Mouse (Mus musculus): ENCODE data around the gene Wdr60. TPM values are rescaled to one million over a fixed set of nuclear protein-coding genes. Genes with fewer than 3 reads are reported as not detected.

Wdr60 gene
- total RNA-seq, 2 experiments from 2014 or later: 15.4 to 23.8 TPM

DNA sequence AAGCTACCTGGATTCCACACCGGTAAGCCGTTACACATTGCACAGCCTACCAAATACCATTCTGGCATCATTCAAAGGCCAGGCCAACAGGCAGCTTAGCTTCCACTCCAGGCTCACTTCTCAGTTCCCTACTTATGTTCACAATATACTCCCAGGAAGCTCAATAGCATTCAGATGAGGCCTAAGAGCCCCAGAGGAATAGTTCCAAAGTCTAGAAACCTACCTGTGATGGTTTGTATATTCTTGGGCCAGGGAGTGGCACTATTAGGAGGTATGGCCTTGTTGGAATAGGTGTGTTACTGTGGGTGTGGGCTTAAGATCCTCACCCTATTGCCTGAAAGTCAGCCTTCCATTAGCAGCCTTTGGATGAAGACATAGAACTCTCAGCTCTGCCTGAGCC is 8.2 kb upstream of the Wdr60 start:
- no peak for DNase-seq (ENCODE audit: low spot score in 2 of 2)
- intact Hi-C loops (cut with DNase I): no loop called here

DNA sequence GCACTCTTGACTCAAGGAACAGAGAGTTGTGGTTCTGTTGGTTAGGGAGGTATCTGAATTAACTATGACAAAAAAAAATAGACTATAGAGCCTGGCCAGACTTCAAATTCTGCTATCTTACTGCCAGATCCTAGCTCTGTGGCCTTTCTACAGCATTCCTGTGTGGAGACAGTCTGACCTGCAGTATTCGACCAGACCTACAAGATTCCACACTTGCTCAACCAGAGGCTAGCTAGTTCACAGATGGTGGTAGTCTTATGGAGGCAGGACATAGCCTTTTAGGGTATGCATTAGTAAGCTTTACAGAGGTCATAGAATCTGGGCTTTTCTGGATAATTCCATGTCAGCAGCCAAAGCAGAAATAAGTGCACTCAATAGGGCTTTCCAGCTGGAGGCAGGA is 7.7 kb upstream of the Wdr60 start:
- intact Hi-C loops (cut with DNase I): no loop called here
- DNase-seq (ENCODE audit: low spot score in 2 of 2): no peak

DNA sequence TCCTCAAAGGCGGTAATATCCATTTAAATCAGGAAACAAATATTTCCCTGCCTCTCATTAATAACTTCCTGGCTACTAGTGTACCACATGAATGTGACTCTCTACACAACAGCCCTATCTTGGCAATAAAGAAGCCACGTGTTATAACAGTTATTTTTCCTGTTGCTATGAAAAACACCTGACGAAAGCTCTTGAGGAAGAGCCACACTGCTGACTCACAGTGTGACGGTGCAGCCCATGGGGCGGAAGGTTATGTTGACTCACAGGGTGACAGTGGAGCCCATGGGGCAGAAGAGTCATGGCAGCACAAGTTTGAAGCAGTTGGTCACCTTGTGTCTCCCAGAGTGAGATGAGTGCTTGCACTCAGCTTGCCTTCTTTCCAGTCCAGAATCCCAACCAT is 6.6 kb upstream of the Wdr60 start:
- DNase-seq (ENCODE audit: low spot score in 2 of 2): no peak
- intact Hi-C loops (cut with DNase I): no loop called here

DNA sequence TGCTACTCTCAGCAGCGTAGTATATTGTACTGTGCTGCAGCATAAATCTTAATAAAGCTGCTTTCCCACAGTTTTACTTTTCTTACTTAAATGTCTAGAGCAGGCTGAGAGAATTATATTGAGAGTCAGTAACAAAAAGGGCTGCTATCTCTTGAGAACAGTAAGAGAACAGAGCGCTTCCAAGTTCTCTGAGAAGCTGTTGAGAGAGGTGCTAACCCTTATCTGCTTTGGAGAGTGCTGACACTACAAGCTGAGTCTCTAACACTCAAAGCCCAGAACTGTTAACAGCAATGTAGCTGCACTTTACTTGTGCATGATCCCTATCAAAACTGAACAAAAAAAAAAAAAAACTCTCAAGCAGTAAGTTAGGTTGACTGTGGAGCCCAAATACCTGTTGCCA is 2.5 kb upstream of the Wdr60 start:
- intact Hi-C loops (cut with DNase I): no loop called here
- no peak for DNase-seq (ENCODE audit: low spot score in 2 of 2)

DNA sequence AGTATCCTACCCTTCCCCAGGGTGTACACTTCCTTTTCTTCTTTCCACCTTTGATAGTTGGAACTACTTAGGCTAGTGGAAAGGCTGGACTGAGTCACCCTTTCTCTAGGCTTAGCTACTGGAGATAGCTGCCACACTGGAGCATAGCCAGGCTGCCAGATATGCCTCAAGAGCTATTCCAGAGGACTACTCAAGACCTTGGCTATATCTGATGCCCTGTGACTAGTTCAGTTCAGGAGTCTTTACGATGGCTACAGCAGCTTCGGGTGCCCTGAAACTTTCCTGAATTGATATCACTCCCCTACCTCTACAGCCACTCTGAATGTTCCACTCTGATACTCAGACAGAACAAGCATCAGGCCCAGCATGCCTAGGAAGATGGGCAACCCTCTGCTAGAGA is 1.9 kb upstream of the Wdr60 start:
- no peak for DNase-seq (ENCODE audit: low spot score in 2 of 2)
- intact Hi-C loops (cut with DNase I): no loop called here

DNA sequence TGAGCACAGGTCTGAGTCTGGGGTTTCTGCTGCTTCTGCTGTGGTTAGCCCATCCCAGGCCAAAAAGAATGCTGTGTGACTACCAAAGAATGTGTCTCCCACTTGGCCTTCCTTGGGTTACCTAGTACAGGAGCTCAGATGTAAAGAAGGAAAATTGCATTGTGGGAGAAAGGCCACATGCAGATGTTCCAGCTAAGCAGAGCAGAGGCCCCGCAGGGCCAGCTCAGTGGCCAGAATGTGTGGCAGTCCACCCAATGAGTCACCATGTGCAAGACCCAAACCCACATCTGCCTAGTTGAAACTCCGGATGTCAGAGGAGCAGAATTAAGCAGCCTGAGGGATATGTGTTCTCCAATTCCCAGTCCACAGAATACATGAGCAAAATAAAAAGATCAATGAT is 4.5 kb downstream of the Wdr60 start:
- no peak for DNase-seq (ENCODE audit: low spot score in 2 of 2)
- intact Hi-C loops (cut with DNase I): no loop called here

DNA sequence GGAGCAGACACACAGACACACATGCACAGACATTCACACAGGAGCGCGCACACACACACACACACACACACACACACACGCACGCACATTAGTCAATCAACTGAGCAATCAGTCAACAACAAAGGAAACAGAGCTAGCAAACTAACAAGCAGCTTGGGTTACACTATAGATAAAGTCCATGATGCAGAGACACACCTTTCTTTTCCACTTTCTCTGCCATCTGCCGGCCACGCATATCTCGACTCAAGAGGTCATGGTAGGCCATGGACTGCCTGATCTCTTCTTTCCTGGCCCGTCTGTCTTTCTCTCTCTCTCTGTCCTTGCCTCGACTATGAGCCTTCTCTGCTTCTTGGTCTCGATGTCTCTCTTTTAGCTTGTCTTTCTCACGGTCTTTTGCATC is 7.2 kb downstream of the Wdr60 start:
- intact Hi-C loops (cut with DNase I): no loop called here
- DNase-seq (ENCODE audit: low spot score in 2 of 2): no peak

DNA sequence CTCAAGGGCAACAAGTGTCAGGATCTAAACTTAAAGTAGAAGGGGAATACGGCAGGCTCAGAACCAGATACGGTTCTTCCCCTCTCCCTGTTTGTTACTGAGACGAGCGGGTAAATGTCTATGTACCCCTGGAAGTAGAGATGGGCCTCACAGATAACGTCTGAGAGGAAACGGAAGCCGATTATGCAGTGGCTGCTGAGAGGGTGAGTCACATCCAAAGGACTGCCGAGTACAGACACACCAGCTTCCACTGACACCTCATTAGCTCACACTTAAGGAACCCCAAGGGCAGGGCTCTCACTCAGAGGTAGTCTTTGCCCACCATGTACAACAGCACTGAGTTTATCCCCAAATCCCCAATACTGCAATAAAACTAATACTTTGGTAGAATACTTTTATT is 8.2 kb downstream of the Wdr60 start:
- DNase-seq (ENCODE audit: low spot score in 2 of 2): no peak
- intact Hi-C loops (cut with DNase I): no loop called here

DNA sequence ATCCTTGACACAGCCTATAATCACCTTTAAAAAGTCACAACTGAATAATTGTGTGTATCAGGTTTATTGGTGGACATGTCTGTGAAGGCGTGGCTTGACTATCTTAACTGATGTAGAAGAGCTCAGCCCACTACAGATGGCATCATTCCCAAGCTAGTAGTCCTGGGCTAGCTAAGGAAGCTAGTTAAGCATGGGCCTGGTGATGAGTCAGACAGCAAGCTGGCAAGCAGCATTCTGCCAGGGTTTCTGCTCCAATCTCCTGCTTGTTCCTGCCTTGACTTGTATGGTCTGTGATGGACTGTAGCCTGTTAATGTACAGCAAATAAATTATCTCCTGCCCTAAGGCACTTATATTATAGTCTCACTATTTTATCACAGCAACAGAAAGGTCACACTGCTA is 18.2 kb downstream of the Wdr60 start:
- intact Hi-C loops (cut with DNase I): no loop called here
- DNase-seq (ENCODE audit: low spot score in 2 of 2): no peak

DNA sequence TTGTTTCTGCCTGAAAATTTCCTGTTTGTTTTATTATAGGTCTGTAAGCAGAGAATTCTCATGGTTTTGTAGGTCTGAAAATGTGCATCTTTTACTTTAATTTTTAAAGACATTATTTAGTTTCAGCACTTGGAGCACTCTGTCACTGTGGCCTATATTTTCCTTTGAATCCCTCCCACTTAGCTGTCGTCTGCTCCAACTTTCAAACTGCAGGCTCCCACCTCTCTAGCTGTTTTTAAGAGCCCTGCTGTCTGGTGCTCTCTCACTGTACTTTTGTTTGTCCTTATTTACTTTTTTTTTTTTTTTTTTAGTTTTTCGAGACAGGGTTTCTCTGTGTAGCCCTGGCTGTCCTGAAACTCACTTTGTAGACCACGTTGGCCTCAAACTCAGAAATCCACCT is 24.0 kb downstream of the Wdr60 start:
- intact Hi-C loops (cut with DNase I): no loop called here
- no peak for DNase-seq (ENCODE audit: low spot score in 2 of 2)

DNA sequence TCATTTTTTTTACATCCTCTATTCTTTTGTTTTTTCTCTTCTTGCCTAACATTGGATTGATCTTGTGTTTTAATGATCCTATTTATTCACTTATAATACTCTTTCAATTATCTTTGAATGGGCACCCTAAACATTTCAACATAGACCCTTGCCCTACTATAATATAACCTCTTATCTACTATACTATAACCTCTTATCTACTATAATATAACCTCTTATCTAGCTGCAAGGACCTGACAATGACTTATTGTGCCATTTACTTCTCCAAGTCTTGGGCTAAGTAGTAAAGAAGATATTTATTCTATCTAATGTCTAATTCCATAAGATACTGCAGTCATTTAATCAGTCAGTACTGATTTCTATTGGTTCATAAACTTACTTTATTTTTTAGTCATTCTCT is 24.5 kb downstream of the Wdr60 start:
- DNase-seq (ENCODE audit: low spot score in 2 of 2): no peak
- intact Hi-C loops (cut with DNase I): no loop called here

DNA sequence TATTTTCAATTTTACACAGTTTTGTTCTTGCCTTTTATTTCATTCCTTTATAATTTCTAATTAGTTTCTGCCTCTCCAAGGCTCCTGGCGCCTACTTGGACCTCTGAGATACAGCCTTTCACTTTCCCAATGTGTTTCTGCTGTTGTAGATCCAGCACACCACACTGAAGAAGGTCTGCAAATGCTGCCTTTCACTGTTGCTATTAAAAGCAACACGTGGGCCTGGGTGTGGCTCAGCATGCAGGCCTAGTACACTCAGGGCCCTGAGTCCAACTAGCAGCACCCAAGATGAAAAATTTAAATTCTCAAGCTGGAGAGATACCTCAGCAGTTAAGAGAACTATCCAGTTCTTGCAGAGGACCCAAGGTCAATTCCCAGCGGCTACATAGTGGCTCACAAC is 26.2 kb downstream of the Wdr60 start:
- no peak for DNase-seq (ENCODE audit: low spot score in 2 of 2)
- intact Hi-C loops (cut with DNase I): no loop called here

DNA sequence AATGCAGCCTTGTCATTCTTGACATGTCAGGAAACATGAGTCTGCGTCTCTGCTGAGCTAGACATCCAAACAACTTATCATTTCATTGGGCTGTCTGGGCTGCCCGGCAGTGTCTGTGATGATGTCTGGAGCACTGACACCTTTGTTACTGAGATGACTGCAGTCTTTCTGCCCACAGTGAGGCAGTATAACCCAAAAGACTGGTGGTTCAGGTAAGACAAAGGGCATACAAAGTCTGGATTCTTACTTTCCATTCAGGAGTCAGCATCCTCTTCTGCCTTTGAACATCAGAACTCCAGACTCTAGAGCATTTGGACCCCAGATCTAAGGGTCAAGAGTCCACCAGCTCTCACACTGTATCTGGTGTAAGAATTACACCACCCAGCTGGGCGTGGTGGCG is 27.5 kb downstream of the Wdr60 start:
- no peak for DNase-seq (ENCODE audit: low spot score in 2 of 2)
- intact Hi-C loops (cut with DNase I): no loop called here

DNA sequence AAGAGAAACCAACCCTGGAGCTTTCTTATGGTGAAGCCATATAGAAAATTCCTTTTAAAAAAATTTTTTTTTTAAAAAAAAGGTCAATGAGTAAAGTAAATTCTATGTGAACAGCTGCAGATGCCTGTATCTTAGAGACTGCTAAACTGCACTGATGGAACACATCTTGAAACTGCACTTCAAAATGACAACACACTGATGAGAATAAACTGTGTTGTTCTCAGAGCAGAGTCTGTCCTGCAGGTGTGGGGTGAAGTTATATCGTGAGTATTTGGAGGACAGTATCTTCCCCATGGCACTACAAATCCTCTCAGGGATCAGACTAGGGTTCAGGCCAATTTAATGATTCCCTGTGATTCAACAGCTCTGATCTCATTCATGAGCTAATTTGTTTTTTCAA is 30.8 kb downstream of the Wdr60 start:
- intact Hi-C loops (cut with DNase I): no loop called here
- no peak for DNase-seq (ENCODE audit: low spot score in 2 of 2)

DNA sequence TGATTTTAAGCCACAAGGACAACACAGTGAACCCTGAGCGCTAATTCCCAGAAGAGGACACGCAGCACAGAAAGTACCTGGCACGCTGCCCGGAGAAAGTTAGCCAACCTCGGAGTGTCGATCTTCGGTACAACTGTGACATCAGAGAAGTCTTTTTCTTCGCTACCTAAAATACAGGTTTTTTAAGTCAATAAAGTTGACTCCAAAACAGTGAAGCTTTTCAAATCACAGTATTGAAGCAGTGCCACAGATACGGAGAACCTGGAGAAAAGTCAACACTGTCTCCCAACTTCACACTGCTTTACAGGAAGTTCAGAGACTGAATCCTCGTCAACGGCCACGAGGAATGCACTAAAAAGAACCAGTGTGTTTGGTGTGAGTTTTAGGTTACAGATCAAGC is 31.2 kb downstream of the Wdr60 start:
- DNase-seq (ENCODE audit: low spot score in 2 of 2): no peak
- intact Hi-C loops (cut with DNase I): no loop called here

DNA sequence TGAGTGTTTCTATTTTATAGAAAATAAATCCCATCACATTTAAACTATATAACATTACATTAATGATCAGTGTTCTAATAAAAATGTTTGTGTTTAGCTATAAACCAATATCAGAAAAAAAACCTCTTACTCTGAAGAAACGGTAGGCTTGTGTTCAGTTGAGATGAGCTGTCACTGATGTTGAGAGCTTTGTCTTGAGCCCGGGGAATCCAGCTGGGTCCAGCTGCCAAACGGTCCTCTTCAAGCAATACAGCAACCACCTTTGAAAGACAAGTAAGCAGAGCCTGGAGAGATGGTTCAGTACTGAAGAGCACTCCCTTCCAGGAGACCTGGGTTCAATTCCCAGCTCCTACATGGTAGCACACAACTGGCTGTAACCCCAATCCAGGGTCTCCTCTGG is 33.4 kb downstream of the Wdr60 start:
- intact Hi-C loops (cut with DNase I): no loop called here
- DNase-seq (ENCODE audit: low spot score in 2 of 2): no peak

DNA sequence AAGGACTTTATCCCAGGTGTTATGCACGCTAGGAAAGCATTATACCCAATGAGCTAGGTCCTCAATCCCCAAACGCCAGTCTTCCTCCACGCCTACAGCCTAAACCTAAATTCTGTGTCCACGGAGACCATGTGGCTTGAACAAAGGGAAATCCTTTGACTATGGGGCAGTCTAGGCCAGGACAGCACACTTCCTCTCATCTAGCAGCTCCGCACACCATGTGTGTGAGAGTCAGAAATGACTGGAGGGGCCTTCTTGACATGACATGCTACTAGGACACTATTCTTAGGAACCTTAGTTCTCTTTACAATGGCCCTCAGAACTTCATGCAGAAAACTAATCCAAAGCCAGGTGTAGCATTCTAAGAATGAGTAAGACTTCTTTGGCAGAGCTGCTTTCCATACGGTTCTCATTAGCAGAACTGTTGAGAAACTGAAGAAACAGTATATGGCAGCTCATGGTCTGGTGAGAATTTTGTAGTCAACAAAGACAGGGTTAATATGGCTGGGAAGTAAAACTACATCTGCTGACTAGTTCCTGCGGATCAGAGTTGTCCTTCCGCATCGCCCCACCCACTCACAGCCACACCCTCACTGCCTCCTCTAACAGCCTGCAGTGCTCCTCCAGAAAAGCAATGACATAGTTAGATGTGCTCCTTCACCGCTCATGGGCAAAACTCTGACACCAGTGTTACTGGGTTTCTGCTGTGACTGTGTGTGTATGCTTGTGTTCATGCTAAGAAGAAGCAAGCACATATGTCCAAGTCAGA is 36.3 kb downstream of the Wdr60 start:
- intact Hi-C loops (cut with DNase I): no loop called here
- no peak for DNase-seq (ENCODE audit: low spot score in 2 of 2)

DNA sequence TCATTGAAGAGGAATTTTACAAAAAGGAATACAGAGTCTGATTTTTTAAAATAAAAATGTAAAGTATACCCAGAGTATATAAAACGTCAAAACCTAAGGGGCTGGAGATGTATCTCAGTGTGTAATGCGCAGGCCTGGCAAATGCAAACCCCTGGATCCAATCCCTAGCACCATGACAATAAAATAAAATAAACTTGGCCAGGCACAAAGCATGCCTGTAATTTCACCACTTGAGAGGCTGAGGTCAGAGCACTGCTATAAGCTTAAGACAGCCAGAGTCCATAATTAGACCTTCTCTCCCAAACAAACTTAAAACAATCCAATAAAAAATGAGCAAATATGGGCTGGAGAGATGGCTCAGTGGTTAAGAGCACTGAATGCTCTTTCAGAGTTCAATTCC is 39.7 kb downstream of the Wdr60 start:
- intact Hi-C loops (cut with DNase I): no loop called here
- no peak for DNase-seq (ENCODE audit: low spot score in 2 of 2)

DNA sequence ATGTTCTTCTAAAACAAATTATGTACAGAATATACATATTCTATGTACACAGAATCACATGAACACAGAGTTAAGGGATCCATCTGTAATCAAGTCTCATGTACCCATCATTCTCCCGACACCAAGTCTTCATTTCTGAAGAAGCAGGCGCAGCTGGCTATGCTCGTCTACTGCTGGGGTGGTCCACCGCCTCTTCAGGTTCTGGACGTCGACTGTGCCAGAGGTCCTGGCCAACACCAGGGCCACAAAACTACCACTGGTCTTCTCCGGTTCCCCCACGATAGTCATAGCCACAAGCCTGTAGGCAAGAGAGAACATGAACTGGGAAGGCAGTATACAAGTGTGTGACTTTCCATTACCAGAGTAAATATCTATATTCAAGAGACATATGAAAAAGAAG is 55.3 kb downstream of the Wdr60 start:
- intact Hi-C loops (cut with DNase I): no loop called here
- DNase-seq (ENCODE audit: low spot score in 2 of 2): no peak

DNA sequence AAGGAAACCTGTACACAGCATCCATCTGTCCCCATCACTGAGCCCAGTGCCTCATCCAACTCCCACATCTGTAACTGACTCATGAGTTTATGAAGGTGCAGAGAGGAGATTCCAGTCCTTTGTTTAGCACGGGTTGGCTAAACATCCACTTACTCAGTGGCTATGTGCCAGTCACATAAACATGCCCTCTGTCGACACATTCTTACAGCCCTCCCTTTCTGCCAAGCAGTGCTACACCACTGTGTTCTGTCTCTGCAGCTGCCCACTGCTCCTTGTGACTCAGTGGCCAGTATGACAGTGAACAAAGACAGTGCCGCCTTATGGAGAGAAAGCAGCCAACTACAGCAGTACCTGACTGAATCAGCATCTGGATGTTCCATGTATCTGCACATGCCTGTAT is 57.1 kb downstream of the Wdr60 start:
- intact Hi-C loops (cut with DNase I): no loop called here
- no peak for DNase-seq (ENCODE audit: low spot score in 2 of 2)

DNA sequence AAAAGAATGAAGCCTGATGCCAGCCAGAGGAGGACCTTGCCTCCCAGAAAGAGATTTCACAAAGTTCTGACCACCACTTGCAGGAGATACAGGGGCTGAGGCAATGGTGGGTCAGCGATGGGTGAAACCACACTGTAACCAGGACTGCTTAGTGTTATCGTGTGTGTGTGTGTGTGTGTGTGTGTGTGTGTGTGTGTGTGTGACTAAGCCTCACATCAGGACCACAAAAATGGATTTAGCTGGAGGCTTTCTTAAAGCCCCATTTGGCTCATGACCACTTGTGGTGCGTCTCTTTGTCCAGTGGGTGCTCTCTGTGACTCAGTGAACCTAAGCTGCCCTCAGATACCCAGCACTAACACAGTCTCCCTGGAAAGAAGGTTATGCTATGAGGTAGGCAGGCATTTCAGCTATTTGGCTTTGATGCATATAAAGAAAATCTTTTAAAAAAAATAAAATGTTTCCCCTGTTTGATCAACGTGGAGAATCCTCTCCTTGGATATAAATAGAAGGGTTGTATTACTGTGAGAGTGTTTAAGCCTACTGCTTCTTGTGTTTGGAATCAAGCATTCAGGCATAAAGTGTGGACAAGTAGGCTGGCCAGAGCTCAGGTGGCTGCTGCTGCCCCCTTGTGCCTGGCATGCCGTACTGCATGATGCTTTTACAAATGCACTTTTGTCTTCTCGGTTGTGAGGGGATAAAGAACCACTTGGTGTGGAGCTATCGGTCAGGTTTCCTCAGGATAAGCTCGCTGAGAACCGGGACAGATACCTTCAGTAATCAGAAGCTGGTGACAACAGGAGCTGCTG is 60.4 kb downstream of the Wdr60 start:
- peak; percentile 41 to 58 for DNase-seq (ENCODE audit: low spot score in 2 of 2)
- intact Hi-C loops (cut with DNase I): loop anchor here (5.0 kb wide), 2 partner anchors 130 to 155 kb away; partner anchors contain the start of gene Zfp386

All from left cerebral cortex, postnatal 36 days (tissue).